Mouse (Mus musculus) heart, postnatal 4 days (tissue): ENCODE results near the gene Fndc4. TPM values are rescaled to one million over a fixed set of nuclear protein-coding genes. Genes with fewer than 3 reads are reported as not detected.
A peak's percentile ranks its signal among the peaks of the same experiment; 100 is the strongest.

Experiments
- DNase-seq: peaks from one replicate; pipeline ENCODE4 v3.0.0; 2021
- total RNA-seq, 2 experiments: library from RNA; stranded (reverse); gene quantifications; 2 replicates each; pipeline ENCODE4 v1.2.3; 2021

The Fndc4 gene
- 1 to 10 TPM; 6.6 to 7.8 TPM for total RNA-seq

DNA sequence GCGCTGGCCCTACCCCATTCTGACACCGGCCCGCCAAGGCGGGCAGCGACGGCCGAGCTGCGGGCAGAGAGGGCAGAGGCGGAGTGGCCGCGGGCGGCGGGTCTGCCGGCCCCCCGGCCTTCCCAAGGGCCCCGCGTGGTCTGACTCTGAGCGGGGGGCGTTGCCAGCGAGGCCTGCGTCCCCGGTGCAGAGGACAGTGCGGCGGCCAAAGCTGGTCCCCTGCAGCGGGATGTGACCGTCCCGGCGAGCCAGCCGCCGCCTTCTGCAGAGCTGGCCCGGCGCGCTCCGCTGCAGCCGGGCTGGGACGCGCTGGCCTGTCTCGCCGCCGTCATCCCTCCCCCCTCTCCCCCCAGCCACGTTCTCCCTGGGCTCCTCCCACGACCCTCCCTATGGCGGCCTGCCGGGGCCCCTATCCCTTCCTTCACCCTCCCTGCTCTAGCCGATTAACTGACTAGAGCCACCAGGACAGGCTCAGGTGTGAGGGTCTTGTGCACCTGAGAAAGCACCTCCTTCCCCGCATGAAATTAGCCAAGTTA lies at the start of gene Fndc4:
TSS of gene Fndc4 (minus strand) at position 475 of the 536 bp plus-strand sequence.
- peak; percentile 43 for DNase-seq

DNA sequence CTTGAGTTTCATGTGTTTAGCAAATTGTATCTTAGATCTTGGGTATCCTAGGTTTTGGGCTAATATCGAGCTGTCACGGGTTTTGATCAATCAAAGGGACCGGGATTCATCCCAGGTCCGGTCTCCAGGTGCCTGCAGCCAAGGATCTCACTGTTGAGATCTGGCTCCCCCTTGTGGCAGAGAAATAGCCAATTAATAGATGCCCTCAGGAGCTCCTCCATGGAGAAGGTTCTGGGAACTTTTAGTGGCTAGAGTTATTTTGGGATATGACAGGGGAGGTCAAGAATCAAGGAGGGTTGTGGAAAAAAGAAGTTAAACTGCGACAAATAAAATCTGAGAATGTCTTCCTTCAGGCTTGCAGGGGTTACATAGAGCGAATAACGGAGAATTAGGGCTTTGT lies 32.4 kb upstream of the Fndc4 start:
- DNase-seq = peak; percentile 77

DNA sequence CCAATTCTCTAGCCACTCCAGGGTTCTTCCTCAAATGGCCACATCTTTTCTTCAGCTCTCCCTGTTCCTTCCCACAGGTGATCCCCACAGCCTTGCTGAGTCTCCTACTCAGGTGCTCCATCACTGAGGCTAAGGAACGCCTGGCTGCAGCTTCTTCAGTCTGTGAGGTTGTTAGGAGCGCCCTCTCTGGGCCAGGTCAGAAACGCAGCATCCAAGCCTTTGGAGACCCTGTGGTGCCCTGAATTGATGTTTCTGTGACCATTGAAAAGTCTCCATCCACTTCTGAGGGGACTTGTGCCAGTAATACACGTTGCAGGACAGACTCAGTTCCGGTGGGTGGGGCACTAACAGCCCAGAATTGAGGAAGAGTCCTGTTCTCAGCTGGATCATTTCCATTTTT lies 31.0 kb upstream of the Fndc4 start:
- no peak for DNase-seq

DNA sequence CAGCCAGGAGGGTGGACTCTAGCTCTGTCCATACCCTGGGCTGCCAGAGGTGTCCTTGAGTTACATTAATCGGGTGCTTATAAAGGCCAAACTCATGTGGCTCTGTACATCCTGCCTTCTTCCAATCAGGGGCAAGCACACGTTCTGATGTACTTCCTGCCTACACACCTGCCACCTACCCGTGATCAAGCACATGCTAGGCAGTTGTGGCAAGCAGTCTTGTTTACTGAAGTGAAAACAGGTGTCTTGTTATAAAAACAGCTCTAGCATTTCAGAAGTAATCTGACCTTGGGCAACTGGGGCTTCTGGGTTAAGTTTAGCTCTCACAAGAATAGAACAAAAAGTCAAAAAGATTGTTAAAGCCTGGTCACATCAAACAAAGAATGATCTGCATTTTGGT lies 28.2 kb upstream of the Fndc4 start:
- DNase-seq = no peak

DNA sequence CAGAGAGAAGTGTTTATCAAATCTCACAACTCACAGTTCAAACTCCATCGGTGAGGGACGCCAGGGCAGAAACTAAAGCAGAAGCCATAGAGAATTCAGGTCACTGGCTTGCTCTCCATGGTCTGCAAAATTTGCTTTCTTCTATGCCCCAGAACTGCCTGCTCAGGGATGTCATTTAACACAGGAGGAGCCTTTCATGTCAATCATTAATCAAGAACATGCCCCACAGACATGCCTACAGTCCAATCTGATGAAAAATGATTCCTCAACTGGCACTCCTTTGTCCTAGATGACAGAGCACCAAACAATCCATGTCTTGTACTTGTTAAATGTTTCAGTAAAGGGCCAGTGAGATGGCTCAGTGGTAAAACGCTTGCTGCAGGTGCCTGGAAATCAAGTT lies 26.9 kb upstream of the Fndc4 start:
- DNase-seq = no peak

DNA sequence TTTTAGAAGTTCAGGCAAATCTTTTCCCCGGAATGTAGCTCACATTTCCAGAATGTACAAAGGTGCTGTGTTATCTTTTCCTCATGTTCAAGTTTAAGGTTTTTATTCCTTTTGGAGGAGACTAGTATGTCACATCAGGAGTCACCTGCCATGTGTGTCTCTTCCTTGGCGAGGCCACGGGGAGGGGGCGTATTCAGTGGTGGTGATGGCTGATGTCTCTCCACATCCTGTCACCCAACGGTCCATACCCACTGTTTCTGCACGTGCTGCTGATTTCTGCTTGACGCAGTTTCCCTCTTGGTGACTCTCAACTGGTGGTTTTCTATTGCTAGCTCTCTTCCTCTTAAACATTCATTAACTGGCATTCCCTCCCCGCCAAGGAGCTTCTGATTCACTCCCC lies 16.9 kb upstream of the Fndc4 start:
- no peak for DNase-seq

DNA sequence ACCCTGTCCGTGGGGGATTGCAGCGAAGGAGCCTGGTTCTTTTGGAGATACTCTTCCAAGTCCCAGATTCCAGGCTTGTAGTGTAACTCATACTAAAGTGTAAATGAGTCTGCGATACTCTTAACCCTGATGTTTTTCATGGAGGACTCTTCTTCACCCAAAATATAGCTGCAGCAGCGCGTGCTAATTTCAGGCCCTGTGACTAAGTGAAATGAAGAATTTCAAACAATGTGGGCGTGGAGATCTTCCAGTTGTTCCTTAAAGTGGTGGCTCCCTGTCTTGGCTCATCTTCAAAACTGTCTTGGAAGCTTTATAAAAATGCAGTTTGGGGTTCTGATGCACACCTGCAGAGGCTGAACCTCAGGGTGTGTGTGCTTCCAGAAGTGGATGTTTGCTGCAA lies 7.2 kb upstream of the Fndc4 start:
- DNase-seq = no peak

DNA sequence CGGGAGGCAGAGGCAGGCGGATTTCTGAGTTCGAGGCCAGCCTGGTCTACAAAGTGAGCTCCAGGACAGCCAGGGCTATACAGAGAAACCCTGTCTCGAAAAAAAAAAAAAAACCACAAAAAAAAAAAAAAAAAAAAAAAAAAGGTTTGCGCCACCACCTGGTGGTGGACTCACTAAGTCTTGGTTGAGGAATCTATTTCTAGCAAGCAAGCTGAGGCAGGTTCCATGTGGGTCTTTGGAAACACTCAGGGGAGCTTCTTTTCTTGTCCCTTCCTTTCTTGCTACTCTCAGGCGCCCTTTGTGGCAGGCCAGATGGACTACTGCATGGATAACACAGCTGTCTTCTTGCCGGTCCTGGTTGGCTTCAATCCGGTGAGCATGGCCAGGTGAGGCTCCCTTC lies 6.0 kb upstream of the Fndc4 start:
- DNase-seq = no peak

DNA sequence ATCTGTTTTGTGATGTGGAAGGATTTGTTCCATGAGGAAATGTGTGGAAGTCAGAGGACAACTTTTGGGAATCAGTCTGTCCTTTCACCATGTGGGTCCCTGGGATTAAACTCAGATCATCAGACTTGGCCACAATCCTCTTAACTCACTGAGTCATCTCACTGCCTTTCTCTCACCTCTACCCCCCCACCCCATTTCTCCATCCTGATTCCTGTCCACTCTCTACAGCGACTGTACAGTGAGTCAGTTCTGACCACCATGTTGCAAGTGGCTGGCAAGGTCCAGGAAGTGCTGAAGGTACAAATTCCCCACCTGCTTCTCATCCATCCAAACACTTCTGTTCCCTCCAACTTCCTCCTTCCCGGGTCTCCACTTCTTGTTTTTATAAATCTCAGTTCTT lies 2.6 kb upstream of the Fndc4 start:
- DNase-seq = no peak

DNA sequence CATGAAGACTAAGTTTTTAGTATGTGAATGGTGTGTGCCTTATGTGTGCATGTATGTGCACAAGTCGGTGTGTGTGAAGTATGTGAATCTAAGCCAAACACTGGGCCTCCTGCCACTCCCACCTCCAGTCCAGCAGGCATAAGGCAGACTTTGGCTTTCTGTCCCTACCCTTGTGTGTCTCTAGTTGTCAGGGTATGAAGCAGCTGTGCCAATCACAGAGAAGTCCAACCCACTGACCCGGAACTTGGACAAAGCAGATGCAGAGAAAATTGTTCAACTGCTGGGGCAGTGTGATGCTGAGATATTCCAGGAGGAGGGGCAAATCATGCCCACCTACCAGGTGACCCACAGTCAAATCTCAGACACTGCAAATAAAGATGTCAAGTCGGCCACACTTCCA lies 2.1 kb upstream of the Fndc4 start:
- no peak for DNase-seq

DNA sequence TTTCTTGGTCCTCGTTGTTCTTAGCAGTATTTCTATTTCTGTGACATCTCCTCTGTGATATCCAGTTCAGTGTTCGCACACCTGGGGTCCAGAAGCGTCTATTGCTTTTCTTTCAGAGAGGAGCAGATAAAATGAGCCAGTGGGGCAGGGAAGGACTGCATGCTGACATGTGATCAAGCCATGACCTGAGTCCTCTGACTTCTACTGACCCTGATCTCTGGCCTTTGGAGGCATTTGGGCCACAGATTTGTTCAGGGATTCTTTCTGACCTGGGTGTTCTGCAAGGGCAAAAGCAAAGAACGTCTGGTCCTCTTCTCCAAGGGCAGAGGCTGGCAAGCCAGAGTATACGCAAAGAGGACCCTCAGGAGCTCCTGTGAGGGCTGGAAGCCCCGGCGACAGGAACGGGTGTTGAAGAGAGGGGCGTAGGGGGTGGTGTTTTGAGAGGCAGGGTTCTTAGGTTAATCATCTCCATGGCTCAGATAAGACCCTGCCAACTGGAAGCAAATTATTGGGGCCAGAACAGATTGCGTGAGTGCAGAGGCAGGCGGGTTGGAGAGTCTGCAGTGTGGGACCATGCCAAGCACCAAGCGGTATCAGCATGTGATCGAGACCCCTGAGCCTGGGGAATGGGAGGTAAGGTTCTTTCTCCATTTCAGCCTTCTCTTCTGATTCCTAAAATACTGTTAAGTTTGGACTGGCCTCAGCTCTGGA lies 1.3 kb upstream of the Fndc4 start, which contains the start of gene Gckr:
TSS of gene Gckr (plus strand) at position 397 of the 711 bp plus-strand sequence.
- no peak for DNase-seq

DNA sequence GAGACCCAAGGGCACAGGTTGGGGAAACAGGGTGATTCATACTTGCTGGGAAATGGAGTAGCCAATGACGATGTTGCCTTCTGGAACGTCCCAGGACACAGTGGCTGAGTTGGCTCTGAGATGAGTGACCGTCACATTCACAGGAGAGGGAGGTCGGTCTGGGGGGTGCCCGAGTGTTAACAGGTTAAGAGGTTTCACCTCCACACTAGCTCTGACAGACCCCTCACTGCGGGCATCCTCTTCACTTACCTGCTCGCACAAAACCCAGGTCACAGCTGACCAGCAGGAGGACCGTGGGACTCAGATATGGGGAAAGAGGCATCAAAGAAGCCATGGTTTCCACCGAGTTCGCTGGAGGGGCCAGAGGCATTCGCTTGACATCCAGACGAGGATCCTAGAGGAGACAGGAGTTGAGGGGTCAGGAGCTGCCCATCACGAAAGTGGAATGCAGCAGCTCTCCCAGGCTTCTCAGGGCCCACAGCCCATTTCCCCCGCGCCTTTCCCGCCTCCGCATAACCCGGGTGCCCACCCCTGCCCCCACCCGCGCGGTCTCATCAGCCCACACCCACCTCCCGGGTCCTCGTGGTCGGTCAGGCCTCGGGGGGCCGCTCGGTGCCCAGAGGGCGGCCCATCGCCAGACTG lies 795 bp downstream of the Fndc4 start:
- peak; percentile 10 for DNase-seq

DNA sequence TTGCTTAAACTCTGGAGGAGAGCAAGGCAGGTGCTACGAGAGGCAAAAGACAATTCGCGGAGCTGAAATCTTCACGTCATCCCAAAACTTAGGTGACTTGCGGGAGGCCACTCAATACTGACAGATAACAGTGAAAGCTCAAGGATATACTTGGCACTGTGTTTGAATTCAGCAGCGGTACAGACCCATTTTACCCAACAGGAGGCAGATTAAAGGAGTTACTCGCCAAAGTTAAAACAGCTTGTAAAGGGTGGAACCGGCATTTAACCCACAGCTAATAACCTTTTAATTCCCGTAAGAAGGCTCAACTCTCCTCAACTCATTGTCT lies 4.6 kb downstream of the Fndc4 start:
- no peak for DNase-seq

DNA sequence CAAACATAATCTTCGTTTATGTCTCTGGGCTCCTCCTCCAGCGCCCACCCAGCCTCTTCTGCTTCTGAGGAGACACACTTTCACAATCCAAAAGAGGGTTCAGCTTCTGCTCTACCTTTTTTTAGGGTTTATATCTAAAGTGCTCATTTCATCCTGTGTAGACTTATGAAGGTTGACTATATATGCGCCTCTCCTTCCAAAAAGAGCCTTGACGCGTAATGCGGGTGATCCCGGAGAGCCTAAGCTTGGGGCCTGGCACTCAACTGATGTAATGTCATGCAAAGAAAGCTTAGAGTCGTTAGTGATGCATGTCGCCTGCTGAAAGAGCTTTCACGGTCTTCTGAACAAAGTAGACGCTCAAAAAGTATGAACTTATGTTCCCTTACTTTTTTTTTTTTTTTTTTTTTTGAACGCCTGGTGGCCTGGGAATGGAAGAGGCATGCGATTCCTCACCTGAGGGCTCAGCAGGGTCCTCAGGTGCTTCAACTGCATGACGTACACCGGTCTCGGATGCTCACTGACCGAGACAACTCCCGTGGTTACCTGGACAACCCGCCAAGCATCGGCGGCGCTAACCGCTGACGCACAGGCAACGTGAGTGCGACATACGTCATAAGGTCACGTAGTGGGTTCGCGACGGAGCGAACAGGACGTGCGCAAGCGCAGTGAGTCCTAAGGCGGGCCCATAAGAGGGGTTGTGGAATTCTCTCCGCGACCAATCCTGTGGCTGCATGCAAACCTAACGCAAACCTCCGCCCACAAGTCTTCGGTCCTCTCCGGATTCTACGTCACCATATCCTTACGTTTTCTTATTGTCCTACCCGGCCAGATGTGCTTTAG lies 5.1 kb downstream of the Fndc4 start, which contains the start of gene Ift172:
TSS of gene Ift172 (minus strand) at position 596 of the 840 bp plus-strand sequence.
- peak; percentile 97 for DNase-seq

DNA sequence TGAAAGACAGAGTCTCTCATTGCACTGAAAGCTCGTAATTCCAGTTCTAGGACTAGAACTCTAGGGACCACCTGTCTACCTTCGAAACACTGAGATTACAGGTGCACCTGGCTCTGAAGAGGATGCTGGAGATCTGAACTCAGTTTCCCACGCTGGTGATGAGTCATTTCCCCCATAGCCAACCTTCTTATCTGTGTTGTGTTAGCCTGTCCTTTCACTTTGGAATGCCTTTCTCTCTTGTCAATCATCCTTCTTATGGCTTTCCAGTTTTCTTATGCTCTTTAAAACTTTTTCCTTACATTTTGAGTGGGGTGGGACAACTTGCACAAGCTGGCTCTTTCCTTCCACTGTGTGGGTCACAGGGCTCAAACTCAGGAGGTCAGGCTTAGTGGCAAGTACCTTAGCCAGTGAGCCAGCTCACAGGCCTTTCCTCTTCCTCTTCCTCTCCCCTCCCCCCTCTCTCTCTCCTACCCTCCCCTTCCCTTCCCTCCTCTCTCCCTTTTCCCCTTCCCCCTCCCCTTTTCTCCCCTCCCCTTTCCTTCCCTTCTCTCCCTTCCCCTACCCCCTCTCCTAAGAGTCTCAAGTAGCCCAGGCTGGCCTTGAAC lies 6.2 kb downstream of the Fndc4 start:
- no peak for DNase-seq

DNA sequence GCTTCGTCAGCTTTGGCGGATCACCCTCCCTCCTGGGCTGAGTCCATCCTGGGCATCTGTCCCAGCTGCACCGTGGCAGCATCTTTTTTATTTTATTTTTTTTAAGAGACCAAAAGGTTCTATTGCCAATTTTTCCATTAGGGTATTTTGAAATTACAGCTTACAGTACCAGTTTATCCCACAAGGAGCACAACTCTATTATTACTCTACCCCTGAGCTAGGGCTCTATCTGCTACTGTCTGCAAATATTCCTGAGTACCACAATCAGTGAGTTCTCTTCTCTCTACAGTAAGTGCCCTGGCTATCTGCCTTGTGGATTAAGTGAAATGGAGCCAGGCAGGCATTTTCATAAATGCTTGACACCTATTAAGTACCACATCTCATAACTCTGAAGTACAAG lies 7.2 kb downstream of the Fndc4 start:
- no peak for DNase-seq

DNA sequence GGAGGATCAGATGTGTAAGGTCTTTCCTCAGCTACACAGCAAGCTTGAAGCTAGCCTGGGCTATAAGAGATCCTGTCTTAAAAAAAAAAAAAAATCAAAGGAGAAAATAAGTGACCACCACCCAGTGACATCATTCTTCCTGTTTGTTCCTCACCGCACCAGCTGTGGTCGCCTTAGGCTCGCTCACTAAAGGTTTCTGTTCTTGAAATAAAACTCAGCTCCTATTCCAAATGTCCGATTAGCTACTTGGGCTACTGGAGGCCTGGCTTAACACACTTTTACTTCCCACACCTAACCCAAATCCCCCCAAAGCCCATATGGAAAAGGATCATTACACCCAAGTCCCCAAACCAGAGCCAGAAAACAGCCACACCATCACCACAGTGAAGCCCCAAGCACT lies 7.7 kb downstream of the Fndc4 start:
- DNase-seq = no peak

DNA sequence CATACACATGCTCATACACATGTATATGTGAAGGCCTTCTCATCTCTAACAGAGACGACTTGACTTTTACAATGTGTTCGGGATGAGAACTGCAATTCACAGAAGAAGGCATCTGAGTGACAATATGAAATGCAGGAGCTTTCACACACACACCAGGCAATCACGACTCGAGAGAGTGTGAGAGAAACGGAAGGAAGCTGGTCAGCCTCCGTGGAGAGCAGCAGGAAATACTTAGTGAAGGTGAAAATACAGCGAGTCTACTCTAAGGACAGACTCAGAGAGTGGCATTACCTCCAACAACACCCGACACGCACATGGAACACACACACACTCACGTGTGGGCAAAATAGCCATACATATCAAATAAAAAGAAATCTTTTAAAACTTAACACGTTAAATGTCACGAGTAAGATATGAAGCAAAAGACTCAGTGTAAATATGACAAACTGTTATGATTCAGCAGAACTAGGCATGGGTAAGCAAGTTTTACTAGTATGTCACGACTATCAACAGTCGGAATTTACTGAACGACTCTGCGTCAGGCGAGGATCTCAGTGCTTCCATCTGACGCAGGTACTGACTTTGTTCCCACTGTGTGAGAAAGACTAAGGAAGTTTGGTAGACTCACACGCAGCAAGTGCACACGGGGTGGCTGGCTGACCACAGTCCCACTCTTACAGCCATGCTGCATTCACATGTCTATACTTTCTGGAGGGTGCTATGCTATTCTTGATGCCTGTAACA lies 16.5 kb downstream of the Fndc4 start:
- DNase-seq = no peak

DNA sequence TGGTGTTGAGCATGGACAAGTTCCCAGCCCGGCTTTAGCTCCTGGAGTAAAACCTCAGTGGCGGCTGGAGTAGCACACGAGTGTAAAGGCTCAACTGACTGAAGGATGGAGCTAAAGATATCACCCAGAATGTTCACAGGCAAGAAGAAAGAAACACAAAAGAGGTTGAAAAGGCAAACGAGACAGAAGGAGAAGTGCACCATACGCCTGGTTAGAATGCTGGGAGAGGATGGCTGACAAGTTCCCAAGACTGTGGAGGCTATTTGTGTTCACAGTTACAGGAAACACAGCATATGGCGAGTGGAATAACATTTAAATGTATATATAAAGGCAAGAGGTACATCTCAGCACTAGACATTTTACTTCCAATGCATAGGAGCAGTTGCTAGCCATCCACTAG lies 22.9 kb downstream of the Fndc4 start:
- no peak for DNase-seq

DNA sequence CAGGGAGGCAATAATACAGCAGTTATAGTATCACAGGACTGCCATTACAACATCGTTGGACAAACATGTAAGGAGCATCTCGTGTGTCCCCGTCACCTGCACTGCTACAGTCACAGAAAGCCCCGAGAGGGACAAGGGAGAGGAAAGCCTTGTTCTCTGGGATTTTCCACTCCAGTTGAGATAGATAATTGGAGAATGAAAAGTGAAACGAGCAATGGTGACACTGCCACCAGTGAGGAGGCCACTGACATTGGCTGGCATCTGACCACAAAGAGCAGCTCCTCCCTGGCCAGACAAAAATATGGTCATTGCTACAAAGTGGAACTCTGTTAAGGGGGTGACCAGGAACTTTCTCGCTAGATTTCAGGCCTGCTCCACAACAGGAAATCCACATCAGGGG lies 28.2 kb downstream of the Fndc4 start:
- DNase-seq = no peak

DNA sequence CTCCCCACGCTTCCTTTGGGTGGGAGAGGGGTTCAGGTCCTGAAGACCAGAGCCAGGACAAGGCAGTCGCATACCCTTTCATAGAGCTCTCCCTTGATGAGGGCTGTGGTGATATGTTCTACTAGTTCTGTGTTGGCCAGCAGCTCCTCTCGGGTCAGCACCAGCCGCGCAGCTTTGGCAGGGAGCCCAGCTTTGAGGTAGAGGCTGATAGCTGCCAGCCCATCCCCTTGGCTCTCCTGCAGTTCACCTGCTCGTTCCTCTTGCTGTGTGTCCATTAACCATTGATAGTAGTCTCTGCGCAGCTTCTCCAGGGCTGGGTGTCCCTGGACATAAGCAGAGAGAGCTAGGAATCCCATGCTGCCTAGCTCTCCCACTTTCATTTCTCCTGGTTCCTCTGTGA lies 29.8 kb downstream of the Fndc4 start:
- peak; percentile 50 for DNase-seq

DNA sequence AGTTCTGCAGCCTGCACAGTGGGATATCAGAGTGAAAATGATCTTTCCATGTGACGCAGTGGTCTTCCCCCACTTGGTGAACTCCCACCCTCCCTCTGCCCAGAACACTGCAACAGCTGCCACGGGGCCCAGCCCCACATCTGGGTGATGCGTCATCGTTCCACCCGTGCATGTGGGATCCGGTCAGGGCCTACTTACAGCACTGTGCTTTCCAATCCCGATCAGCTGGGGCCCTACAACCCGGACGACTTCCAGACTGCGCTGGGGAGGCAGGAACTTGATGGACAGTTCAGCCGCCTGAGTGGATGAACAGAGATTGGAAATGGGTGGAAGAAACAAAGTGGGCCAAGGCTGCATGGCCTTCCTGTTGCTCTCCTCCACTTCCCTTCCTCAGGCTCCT lies 38.3 kb downstream of the Fndc4 start:
- DNase-seq = no peak
